In the genomic region with DNA sequence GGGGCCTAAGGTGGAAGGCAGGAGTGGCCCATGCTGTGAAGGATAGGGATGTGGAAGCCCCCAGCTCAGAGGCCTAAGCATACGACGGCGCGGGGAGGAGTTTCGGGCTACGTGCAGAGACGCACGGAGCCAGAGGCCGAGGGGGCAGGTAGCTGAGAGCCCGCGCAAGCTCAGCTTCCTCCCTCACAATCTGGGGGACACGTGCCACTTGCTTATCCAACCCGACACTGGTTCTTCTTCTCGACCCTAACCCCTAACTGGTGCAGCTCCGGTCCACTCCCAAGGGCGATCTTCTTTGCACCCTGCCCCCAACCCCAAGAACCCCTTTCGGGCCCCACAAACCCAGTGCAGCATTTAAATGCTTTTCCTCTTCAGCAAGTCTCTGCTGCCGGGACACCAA, we compare ENCODE assay signal across 8 mouse cellular contexts. TPM values are rescaled to one million over a fixed set of nuclear protein-coding genes. Genes with fewer than 3 reads are reported as not detected.
DNase-seq lines count a peak whose midpoint lies in the region; ATAC-seq and TF ChIP-seq lines count a peak whose summit lies in the region.

No protein-coding gene starts in this region.

- no peak for TF ChIP-seq POLR2A in liver, adult 2 months (IDR thresholded peaks at IDR 0.05; ENCODE audit: extremely low read depth, insufficient read depth, low read length)

- H3K27ac ChIP-seq in embryonic facial prominence, embryonic 10.5 days (replicated peaks) = peak overlapping the region; percentile 98
- peak overlapping the region; percentile 76 for H3K27ac ChIP-seq in liver, adult 2 months (replicated peaks; ENCODE audit: insufficient read depth, low read depth, low read length)
- peak overlapping the region; percentile 74 for H3K27ac ChIP-seq in midbrain, postnatal 0 days (ENCODE audit: low read depth, low read length)
- H3K27ac ChIP-seq in stomach, embryonic 14.5 days (ENCODE audit: low read length) = peak overlapping the region; percentile 94

- H3K4me3 ChIP-seq in embryonic facial prominence, embryonic 10.5 days = peak overlapping the region; percentile 92
- H3K4me3 ChIP-seq in liver, adult 2 months (ENCODE audit: insufficient read depth, low read depth, low read length) = peak overlapping the region; percentile 80
- peak overlapping the region; percentile 61 for H3K4me3 ChIP-seq in midbrain, postnatal 0 days (ENCODE audit: low read depth, low read length)
- H3K4me3 ChIP-seq in stomach, embryonic 14.5 days (ENCODE audit: low read depth, low read length) = peak overlapping the region; percentile 78

- H3K36me3 ChIP-seq in embryonic facial prominence, embryonic 10.5 days (replicated peaks) = peaks cover 72% of the 10 kb centered on the region
- H3K36me3 ChIP-seq in liver, adult 2 months (ENCODE audit: control insufficient read depth, insufficient read depth, low read length) = peaks cover 10% of the 10 kb centered on the region
- H3K36me3 ChIP-seq in midbrain, postnatal 0 days (ENCODE audit: insufficient read depth, low read length) = peaks cover 41% of the 10 kb centered on the region
- peaks cover 45% of the 10 kb centered on the region for H3K36me3 ChIP-seq in stomach, embryonic 14.5 days (ENCODE audit: control insufficient read depth, insufficient read depth, low read length)

- peaks cover 58% of the 10 kb centered on the region for H3K4me1 ChIP-seq in embryonic facial prominence, embryonic 10.5 days
- H3K4me1 ChIP-seq in liver, adult 2 months (ENCODE audit: control insufficient read depth, insufficient read depth, low read length) = peaks cover 19% of the 10 kb centered on the region
- H3K4me1 ChIP-seq in midbrain, postnatal 0 days (ENCODE audit: insufficient read depth, low read length) = peaks cover 14% of the 10 kb centered on the region
- peaks cover 23% of the 10 kb centered on the region for H3K4me1 ChIP-seq in stomach, embryonic 14.5 days (ENCODE audit: control insufficient read depth, insufficient read depth, low read length)

- H3K4me2 ChIP-seq in midbrain, postnatal 0 days (ENCODE audit: low read depth, low read length, poor library complexity, severe bottlenecking) = peak overlapping the region; percentile 87
- H3K4me2 ChIP-seq in stomach, embryonic 14.5 days (replicated peaks; ENCODE audit: low read depth, low read length) = peak overlapping the region; percentile 89

- H3K79me2 ChIP-seq in liver, adult 2 months (ENCODE audit: control insufficient read depth, insufficient read depth, low read length) = no peaks in the 10 kb centered on the region

- H3K9me3 ChIP-seq in embryonic facial prominence, embryonic 10.5 days = no peaks in the 10 kb centered on the region
- H3K9me3 ChIP-seq in midbrain, postnatal 0 days (ENCODE audit: low read length) = no peaks in the 10 kb centered on the region
- no peaks in the 10 kb centered on the region for H3K9me3 ChIP-seq in stomach, embryonic 14.5 days (ENCODE audit: control insufficient read depth, low read depth, low read length)

- H3K9ac ChIP-seq in liver, adult 2 months (ENCODE audit: low read depth, low read length) = peak overlapping the region; percentile 79
- H3K9ac ChIP-seq in midbrain, postnatal 0 days (replicated peaks; ENCODE audit: low read length, poor library complexity, severe bottlenecking) = peak overlapping the region; percentile 71
- H3K9ac ChIP-seq in stomach, embryonic 14.5 days (replicated peaks; ENCODE audit: low read depth, low read length) = peak overlapping the region; percentile 83

- H3K27me3 ChIP-seq in embryonic facial prominence, embryonic 10.5 days (replicated peaks; ENCODE audit: low read depth, poor library complexity, severe bottlenecking) = no peaks in the 10 kb centered on the region
- H3K27me3 ChIP-seq in liver, adult 2 months (ENCODE audit: control insufficient read depth, insufficient read depth, low read length) = no peaks in the 10 kb centered on the region
- no peaks in the 10 kb centered on the region for H3K27me3 ChIP-seq in midbrain, postnatal 0 days (ENCODE audit: insufficient read depth, low read length)
- H3K27me3 ChIP-seq in stomach, embryonic 14.5 days (ENCODE audit: control insufficient read depth, insufficient read depth, low read length) = no peaks in the 10 kb centered on the region

- ATAC-seq in activated CD4-positive, CD25-positive, alpha-beta regulatory T cell, adult 4 months = peak; percentile 75
- ATAC-seq in midbrain, postnatal 0 days (ENCODE audit: low FRiP score) = peak; percentile 79
- ATAC-seq in stomach, embryonic 14.5 days (ENCODE audit: insufficient number of reproducible peaks, insufficient read depth, low FRiP score, low read depth) = peak; percentile 64

- TF ChIP-seq CTCF in liver, adult 2 months (IDR thresholded peaks at IDR 0.05; ENCODE audit: low read depth, low read length) = no peak
- TF ChIP-seq CTCF in midbrain, postnatal 0 days (IDR thresholded peaks at IDR 0.05) = no peak

- DNase-seq in 3T3-L1 (ENCODE audit: low read depth, low spot score) = peak; percentile 80
- DNase-seq in embryonic facial prominence, embryonic 10.5 days (ENCODE audit: low spot score) = peak; percentile 87
- peak; percentile 63 to 70 for DNase-seq in heart, adult 9 months (ENCODE audit: low spot score in 2 of 2)
- peak; percentile 68 for DNase-seq in kidney, adult 9 months
- peak; percentile 41 for DNase-seq in liver, adult 2 months (ENCODE audit: extremely low read depth, low read depth, low spot score)
- peak; percentile 84 for DNase-seq in midbrain, postnatal 0 days (ENCODE audit: low spot score)

- under 1% methylated on average over 18 of the region's 18 CpGs for WGBS in embryonic facial prominence, embryonic 10.5 days
- WGBS in liver, adult 2 months = 0% methylated on average over 18 of the region's 18 CpGs
- 0% methylated on average over 18 of the region's 18 CpGs for WGBS in midbrain, postnatal 0 days
- 0% methylated on average over 18 of the region's 18 CpGs for WGBS in stomach, embryonic 14.5 days

RNA-seq across cellular contexts. Expression of gene Tpi1, which starts 0.6 kb away (rescaled TPM):
- 10 to 100 TPM; 68.9 to 93.3 TPM for polyA plus RNA-seq in activated CD4-positive, CD25-positive, alpha-beta regulatory T cell, adult 4 months (2017; shearing (Covaris generic))
- polyA plus RNA-seq in embryonic facial prominence, embryonic 10.5 days (2016; fragmentation: Nextera tagmentation; extraction: Ambion mirVana) = 829 and 899 TPM in 2 replicates
- 422 and 433 TPM in 2 replicates for total RNA-seq in liver, adult 2 months (2014; rRNA removed)
- 491 and 524 TPM in 2 replicates for polyA plus RNA-seq in liver, adult 2 months (2012; rRNA removed)
- total RNA-seq in midbrain, postnatal 0 days (2014; rRNA removed) = 392 and 419 TPM in 2 replicates
- polyA plus RNA-seq in midbrain, postnatal 0 days (2015; fragmentation: Nextera tagmentation; extraction: Ambion mirVana) = 415 and 480 TPM in 2 replicates
- polyA plus RNA-seq in stomach, embryonic 14.5 days (2014; fragmentation: Nextera tagmentation; extraction: Ambion mirVana) = 844 and 872 TPM in 2 replicates

RNA-seq across cellular contexts. Expression of gene Spsb2, which starts 5.0 kb away (rescaled TPM):
- 1 to 10 TPM; 1.5 to 2.1 TPM for polyA plus RNA-seq in activated CD4-positive, CD25-positive, alpha-beta regulatory T cell, adult 4 months (2017; shearing (Covaris generic))
- polyA plus RNA-seq in embryonic facial prominence, embryonic 10.5 days (2016; fragmentation: Nextera tagmentation; extraction: Ambion mirVana) = 7.1 and 8.3 TPM in 2 replicates
- 9.9 and 14.1 TPM in 2 replicates for total RNA-seq in liver, adult 2 months (2014; rRNA removed)
- polyA plus RNA-seq in liver, adult 2 months (2012; rRNA removed) = 20.1 and 21.6 TPM in 2 replicates
- total RNA-seq in midbrain, postnatal 0 days (2014; rRNA removed) = 5.9 and 9.3 TPM in 2 replicates
- 10.2 and 10.9 TPM in 2 replicates for polyA plus RNA-seq in midbrain, postnatal 0 days (2015; fragmentation: Nextera tagmentation; extraction: Ambion mirVana)
- 7.4 and 8.0 TPM in 2 replicates for polyA plus RNA-seq in stomach, embryonic 14.5 days (2014; fragmentation: Nextera tagmentation; extraction: Ambion mirVana)

RNA-seq across cellular contexts. Expression of gene Usp5, which starts 15.8 kb away (rescaled TPM):
- polyA plus RNA-seq in activated CD4-positive, CD25-positive, alpha-beta regulatory T cell, adult 4 months (2017; shearing (Covaris generic)) = 10 to 100 TPM; 58.3 to 86.0 TPM
- 191 and 212 TPM in 2 replicates for polyA plus RNA-seq in embryonic facial prominence, embryonic 10.5 days (2016; fragmentation: Nextera tagmentation; extraction: Ambion mirVana)
- total RNA-seq in liver, adult 2 months (2014; rRNA removed) = 50.5 and 55.9 TPM in 2 replicates
- 47.9 and 49.3 TPM in 2 replicates for polyA plus RNA-seq in liver, adult 2 months (2012; rRNA removed)
- 218 and 219 TPM in 2 replicates for total RNA-seq in midbrain, postnatal 0 days (2014; rRNA removed)
- polyA plus RNA-seq in midbrain, postnatal 0 days (2015; fragmentation: Nextera tagmentation; extraction: Ambion mirVana) = 201 and 214 TPM in 2 replicates
- polyA plus RNA-seq in stomach, embryonic 14.5 days (2014; fragmentation: Nextera tagmentation; extraction: Ambion mirVana) = 121 and 123 TPM in 2 replicates

RNA-seq across cellular contexts. Expression of gene Cdca3, which starts 15.9 kb away (rescaled TPM):
- polyA plus RNA-seq in activated CD4-positive, CD25-positive, alpha-beta regulatory T cell, adult 4 months (2017; shearing (Covaris generic)) = 10 to 100 TPM; 43.4 to 57.7 TPM
- 225 and 238 TPM in 2 replicates for polyA plus RNA-seq in embryonic facial prominence, embryonic 10.5 days (2016; fragmentation: Nextera tagmentation; extraction: Ambion mirVana)
- 1.1 and 3.2 TPM in 2 replicates for total RNA-seq in liver, adult 2 months (2014; rRNA removed)
- polyA plus RNA-seq in liver, adult 2 months (2012; rRNA removed) = 2.1 and 2.6 TPM in 2 replicates
- total RNA-seq in midbrain, postnatal 0 days (2014; rRNA removed) = 9.4 and 16.7 TPM in 2 replicates
- polyA plus RNA-seq in midbrain, postnatal 0 days (2015; fragmentation: Nextera tagmentation; extraction: Ambion mirVana) = 15.0 and 16.0 TPM in 2 replicates
- 151 and 163 TPM in 2 replicates for polyA plus RNA-seq in stomach, embryonic 14.5 days (2014; fragmentation: Nextera tagmentation; extraction: Ambion mirVana)

RNA-seq across cellular contexts. Expression of gene Gnb3, which starts 26.6 kb away (rescaled TPM):
- polyA plus RNA-seq in activated CD4-positive, CD25-positive, alpha-beta regulatory T cell, adult 4 months (2017; shearing (Covaris generic)) = under 1 TPM in 1 of 2 experiments, not detected in 1; 0.19 TPM
- 0.60 and 0.97 TPM in 2 replicates for polyA plus RNA-seq in embryonic facial prominence, embryonic 10.5 days (2016; fragmentation: Nextera tagmentation; extraction: Ambion mirVana)
- total RNA-seq in liver, adult 2 months (2014; rRNA removed) = not detected in 2 replicates
- polyA plus RNA-seq in liver, adult 2 months (2012; rRNA removed) = not detected in 2 replicates
- total RNA-seq in midbrain, postnatal 0 days (2014; rRNA removed) = 0.52 and 0.66 TPM in 2 replicates
- 0.23 and 1.1 TPM in 2 replicates for polyA plus RNA-seq in midbrain, postnatal 0 days (2015; fragmentation: Nextera tagmentation; extraction: Ambion mirVana)
- polyA plus RNA-seq in stomach, embryonic 14.5 days (2014; fragmentation: Nextera tagmentation; extraction: Ambion mirVana) = 1.4 and 1.5 TPM in 2 replicates

Comparison
In these comparisons a context has a peak if more than half of its experiments do, and no peak if none do; other contexts are left out.
1. Peak in every context shown above with its lines: DNase-seq, ATAC-seq, H3K4me3 ChIP-seq and H3K27ac ChIP-seq.